In genomic region chr7:125552851-125553555, GRCm38 (mm10) we compare ENCODE assay signal across 7 mouse cellular contexts. TPM values are rescaled to one million over a fixed set of nuclear protein-coding genes. Genes with fewer than 3 reads are reported as not detected.
DNase-seq lines count a peak whose midpoint lies in the region; ATAC-seq lines count a peak whose summit lies in the region.

No protein-coding gene starts in this region.

- intact Hi-C loops in left cerebral cortex, postnatal 14 days (cut with DNase I) = no loop called here

- no peaks in the 10 kb centered on the region for H3K9me3 ChIP-seq in lung, embryonic 15.5 days
- H3K9me3 ChIP-seq in forebrain, embryonic 11.5 days (ENCODE audit: control insufficient read depth, low read length) = no peaks in the 10 kb centered on the region
- H3K9me3 ChIP-seq in intestine, embryonic 16.5 days (ENCODE audit: control insufficient read depth, low read length) = no peaks in the 10 kb centered on the region
- H3K9me3 ChIP-seq in neural tube, embryonic 15.5 days (replicated peaks) = no peaks in the 10 kb centered on the region

- H3K27ac ChIP-seq in lung, embryonic 15.5 days = no peak overlapping the region
- H3K27ac ChIP-seq in forebrain, embryonic 11.5 days (ENCODE audit: low read depth, low read length) = no peak overlapping the region
- no peak overlapping the region for H3K27ac ChIP-seq in intestine, embryonic 16.5 days (ENCODE audit: low read length)
- H3K27ac ChIP-seq in neural tube, embryonic 15.5 days (replicated peaks) = no peak overlapping the region

- no peak for DNase-seq in lung, postnatal 25 days (ENCODE audit: low spot score)
- DNase-seq in forebrain, embryonic 11.5 days (ENCODE audit: low spot score) = peak; percentile 37
- DNase-seq in left cerebral cortex, postnatal 14 days (ENCODE audit: low spot score in 2 of 2) = no peak
- DNase-seq in cerebellum, postnatal 4 days (ENCODE audit: low spot score in 2 of 2) = no peak

- no peaks in the 10 kb centered on the region for H3K36me3 ChIP-seq in lung, embryonic 15.5 days
- H3K36me3 ChIP-seq in forebrain, embryonic 11.5 days (ENCODE audit: control insufficient read depth, insufficient read depth, low read length) = no peaks in the 10 kb centered on the region
- no peaks in the 10 kb centered on the region for H3K36me3 ChIP-seq in intestine, embryonic 16.5 days (ENCODE audit: control insufficient read depth, insufficient read depth, low read length)
- no peaks in the 10 kb centered on the region for H3K36me3 ChIP-seq in neural tube, embryonic 15.5 days

- WGBS in lung, embryonic 15.5 days = 73% methylated on average over 11 of the region's 11 CpGs
- WGBS in forebrain, embryonic 11.5 days = 72% methylated on average over 11 of the region's 11 CpGs
- WGBS in intestine, embryonic 16.5 days = 74% methylated on average over 11 of the region's 11 CpGs
- WGBS in neural tube, embryonic 15.5 days = 83% methylated on average over 11 of the region's 11 CpGs

- no peak for ATAC-seq in lung, embryonic 15.5 days (ENCODE audit: borderline replicate concordance, extremely low read depth, low FRiP score, low TSS enrichment)
- ATAC-seq in forebrain, embryonic 11.5 days (replicated peaks; ENCODE audit: low FRiP score) = no peak
- no peak for ATAC-seq in intestine, embryonic 16.5 days
- ATAC-seq in neural tube, embryonic 15.5 days (ENCODE audit: low FRiP score) = no peak

- peak overlapping the region; percentile 89 for H3K4me2 ChIP-seq in lung, embryonic 15.5 days
- peak overlapping the region; percentile 96; the same call in 1 of the 2 replicates for H3K4me2 ChIP-seq in forebrain, embryonic 11.5 days (ENCODE audit: low read depth, low read length, severe bottlenecking)
- H3K4me2 ChIP-seq in intestine, embryonic 16.5 days (ENCODE audit: low read depth, low read length) = peak overlapping the region; percentile 79
- peak overlapping the region; percentile 83 for H3K4me2 ChIP-seq in neural tube, embryonic 15.5 days

- H3K4me3 ChIP-seq in lung, embryonic 15.5 days = peak overlapping the region; percentile 65
- no peak overlapping the region for H3K4me3 ChIP-seq in forebrain, embryonic 11.5 days (ENCODE audit: low read depth, low read length)
- peak overlapping the region; percentile 70 for H3K4me3 ChIP-seq in intestine, embryonic 16.5 days (ENCODE audit: low read length)
- H3K4me3 ChIP-seq in neural tube, embryonic 15.5 days (replicated peaks) = peak overlapping the region; percentile 47

- H3K9ac ChIP-seq in lung, embryonic 15.5 days = peak overlapping the region; percentile 70; the same call in 1 of the 2 replicates
- peak overlapping the region; percentile 63; the same call in 1 of the 2 replicates for H3K9ac ChIP-seq in forebrain, embryonic 11.5 days (ENCODE audit: low read length)
- H3K9ac ChIP-seq in intestine, embryonic 16.5 days (ENCODE audit: low read depth, low read length) = peak overlapping the region; percentile 84
- peak overlapping the region; percentile 44; the same call in 1 of the 2 replicates for H3K9ac ChIP-seq in neural tube, embryonic 15.5 days (replicated peaks)

- H3K27me3 ChIP-seq in lung, embryonic 15.5 days = no peaks in the 10 kb centered on the region
- peaks cover 10% of the 10 kb centered on the region; the same call in 1 of the 2 replicates for H3K27me3 ChIP-seq in forebrain, embryonic 11.5 days (ENCODE audit: control insufficient read depth, insufficient read depth, low read length)
- H3K27me3 ChIP-seq in intestine, embryonic 16.5 days (replicated peaks; ENCODE audit: control insufficient read depth, insufficient read depth, low read length) = no peaks in the 10 kb centered on the region
- H3K27me3 ChIP-seq in neural tube, embryonic 15.5 days (replicated peaks) = peaks cover 10% of the 10 kb centered on the region; the same call in 1 of the 2 replicates

- H3K4me1 ChIP-seq in lung, embryonic 15.5 days = peaks cover 52% of the 10 kb centered on the region
- H3K4me1 ChIP-seq in forebrain, embryonic 11.5 days (replicated peaks; ENCODE audit: control insufficient read depth, insufficient read depth, low read length) = peaks cover 2% of the 10 kb centered on the region; the same call in 1 of the 2 replicates
- peaks cover 15% of the 10 kb centered on the region for H3K4me1 ChIP-seq in intestine, embryonic 16.5 days (ENCODE audit: control insufficient read depth, insufficient read depth, low read length)
- H3K4me1 ChIP-seq in neural tube, embryonic 15.5 days = peaks cover 26% of the 10 kb centered on the region

RNA-seq across cellular contexts. Expression of gene Il4ra, which starts 1.1 kb away (rescaled TPM):
- 15.3 and 16.5 TPM in 2 replicates for polyA plus RNA-seq in lung, embryonic 15.5 days (2015; fragmentation: Nextera tagmentation; extraction: Ambion mirVana)
- 2.9 and 4.1 TPM in 2 replicates for polyA plus RNA-seq in forebrain, embryonic 11.5 days (2014; fragmentation: Nextera tagmentation; extraction: Ambion mirVana)
- 12.6 and 14.5 TPM in 2 replicates for polyA plus RNA-seq in intestine, embryonic 16.5 days (2015; fragmentation: Nextera tagmentation; extraction: Ambion mirVana)
- 5.3 and 7.1 TPM in 2 replicates for polyA plus RNA-seq in neural tube, embryonic 15.5 days (2015; fragmentation: Nextera tagmentation; extraction: Ambion mirVana)
- 1 to 10 TPM; 5.0 to 6.5 TPM for total RNA-seq in left cerebral cortex, postnatal 14 days (2021)

RNA-seq across cellular contexts. Expression of gene Il21r, which starts 50.2 kb away (rescaled TPM):
- 0.30 and 0.74 TPM in 2 replicates for polyA plus RNA-seq in lung, embryonic 15.5 days (2015; fragmentation: Nextera tagmentation; extraction: Ambion mirVana)
- 0.20 and 0.36 TPM in 2 replicates for polyA plus RNA-seq in forebrain, embryonic 11.5 days (2014; fragmentation: Nextera tagmentation; extraction: Ambion mirVana)
- 0.38 and 0.59 TPM in 2 replicates for polyA plus RNA-seq in intestine, embryonic 16.5 days (2015; fragmentation: Nextera tagmentation; extraction: Ambion mirVana)
- polyA plus RNA-seq in neural tube, embryonic 15.5 days (2015; fragmentation: Nextera tagmentation; extraction: Ambion mirVana) = 0.35 and 1.8 TPM in 2 replicates
- 1 to 10 TPM in 1 of 2 experiments, under 1 TPM in 1; 0.72 to 1.0 TPM for total RNA-seq in left cerebral cortex, postnatal 14 days (2021)
